Mouse (Mus musculus) MEL (cell line): Measurements from ENCODE around the gene Rsrp1. TPM values are rescaled to one million over a fixed set of nuclear protein-coding genes. Genes with fewer than 3 reads are reported as not detected.

Source experiments
- DNase-seq: peaks from one replicate; pipeline ENCODE4 v3.0.0; 2011; ENCODE audit warnings: low read depth, low spot score
- H3K27ac ChIP-seq: 2 replicates; pipeline ENCODE4 v1.5.1; 2012; ENCODE audit warnings: low read depth, mild to moderate bottlenecking, control low read depth, low read length, moderate library complexity; ENCODE audit not compliant: control insufficient read depth
- H3K27me3 ChIP-seq, 2 experiments: fragments of 150-350 bp in 1 of 2; sonication (generic) in 1 of 2; 2 replicates each; pipeline ENCODE4 v1.6.1; 2012; ENCODE audit warnings: low read length in 2 of 2, mild to moderate bottlenecking in 2 of 2, improper control_type of control experiment in 1 of 2, moderate library complexity in 1 of 2; ENCODE audit not compliant: insufficient read depth in 2 of 2, control insufficient read depth in 1 of 2
- H3K36me3 ChIP-seq, 2 experiments: 2 replicates each; pipeline ENCODE4 v1.6.1; 2012 to 2014; ENCODE audit warnings: low read length in 2 of 2, improper control_type of control experiment in 1 of 2, inconsistent platforms in 1 of 2, mild to moderate bottlenecking in 1 of 2; ENCODE audit not compliant: insufficient read depth in 2 of 2, control insufficient read depth in 1 of 2
- H3K4me1 ChIP-seq, 2 experiments: fragments of 150-350 bp in 1 of 2; sonication (generic) in 1 of 2; 2 replicates each; pipeline ENCODE4 v1.6.1; 2012; ENCODE audit warnings: low read length in 2 of 2, improper control_type of control experiment in 1 of 2, mild to moderate bottlenecking in 1 of 2; ENCODE audit not compliant: insufficient read depth in 2 of 2, control insufficient read depth in 1 of 2
- H3K4me3 ChIP-seq, 2 experiments: fragments of 150-350 bp in 1 of 2; sonication (generic) in 1 of 2; 2 replicates each; pipeline ENCODE4 v1.5.1; 2012; ENCODE audit warnings: low read depth in 2 of 2, low read length in 2 of 2, mild to moderate bottlenecking in 2 of 2, moderate library complexity in 2 of 2, control low read depth in 1 of 2, improper control_type of control experiment in 1 of 2; ENCODE audit not compliant: control insufficient read depth in 1 of 2, insufficient read depth in 1 of 2
- H3K79me2 ChIP-seq: 2 replicates; pipeline ENCODE4 v1.6.1; 2012; ENCODE audit warnings: mild to moderate bottlenecking, low read length, moderate library complexity; ENCODE audit not compliant: control insufficient read depth, poor library complexity, insufficient read depth
- H3K9ac ChIP-seq: 2 replicates; pipeline ENCODE4 v1.6.1; 2012; ENCODE audit warnings: low read depth, mild to moderate bottlenecking, control low read depth, low read length, moderate library complexity; ENCODE audit not compliant: control insufficient read depth, poor library complexity, severe bottlenecking
- H3K9me3 ChIP-seq: fragments of 150-350 bp; sonication (generic); replicated peaks from 2 replicates; pipeline ENCODE4 v1.6.1; 2012; ENCODE audit warnings: mild to moderate bottlenecking, low read length, improper control_type of control experiment, moderate library complexity; ENCODE audit not compliant: insufficient read depth
- CHD2 ChIP-seq: IDR thresholded peaks from 2 replicates; pipeline ENCODE4 v1.6.1; 2011; ENCODE audit warnings: low read length, improper control_type of control experiment
- E2F4 ChIP-seq: IDR thresholded peaks from 2 replicates; pipeline ENCODE4 v1.6.1; 2011; ENCODE audit warnings: low read depth, low read length, improper control_type of control experiment, borderline replicate concordance
- ELF1 ChIP-seq: IDR thresholded peaks from 2 replicates; pipeline ENCODE4 v1.6.1; 2014; ENCODE audit warnings: low read depth, mild to moderate bottlenecking, inconsistent platforms, low read length, improper control_type of control experiment, moderate library complexity
- GABPA ChIP-seq: IDR thresholded peaks from 2 replicates; pipeline ENCODE4 v1.6.1; 2012; ENCODE audit warnings: low read depth, mild to moderate bottlenecking, inconsistent platforms, low read length, improper control_type of control experiment, moderate library complexity
- GATA1 ChIP-seq: IDR thresholded peaks from 2 replicates; pipeline ENCODE4 v1.6.1; 2011; ENCODE audit warnings: low read depth, low read length, improper control_type of control experiment
- HCFC1 ChIP-seq: IDR thresholded peaks from 2 replicates; pipeline ENCODE4 v1.6.1; 2012; ENCODE audit warnings: low read depth, mild to moderate bottlenecking, inconsistent platforms, low read length, improper control_type of control experiment, moderate library complexity
- JUND ChIP-seq: IDR thresholded peaks from 2 replicates; pipeline ENCODE4 v1.6.1; 2011; ENCODE audit warnings: low read depth, mild to moderate bottlenecking, improper control_type of control experiment, low read length
- MAFK ChIP-seq: IDR thresholded peaks from 2 replicates; pipeline ENCODE4 v1.6.1; 2011; ENCODE audit warnings: low read depth, mild to moderate bottlenecking, low read length, improper control_type of control experiment, borderline replicate concordance
- MAZ ChIP-seq: IDR thresholded peaks from 2 replicates; pipeline ENCODE4 v1.6.1; 2012; ENCODE audit warnings: low read depth, mild to moderate bottlenecking, inconsistent platforms, low read length, improper control_type of control experiment
- MXI1 ChIP-seq: IDR thresholded peaks from 2 replicates; pipeline ENCODE4 v1.6.1; 2011; ENCODE audit warnings: mild to moderate bottlenecking, low read depth, low read length, improper control_type of control experiment
- NELFE ChIP-seq: IDR thresholded peaks from 2 replicates; pipeline ENCODE4 v1.6.1; 2011; ENCODE audit warnings: low read depth, low read length, improper control_type of control experiment
- NRF1 ChIP-seq: IDR thresholded peaks from 2 replicates; pipeline ENCODE4 v1.6.1; 2014; ENCODE audit warnings: low read depth, mild to moderate bottlenecking, inconsistent platforms, low read length, improper control_type of control experiment, moderate library complexity; ENCODE audit not compliant: poor library complexity, insufficient read depth, severe bottlenecking
- POLR2AphosphoS2 ChIP-seq: IDR thresholded peaks from 2 replicates; pipeline ENCODE4 v1.6.1; 2011; ENCODE audit warnings: low read length, improper control_type of control experiment
- POLR2AphosphoS5 ChIP-seq: IDR thresholded peaks from 2 replicates; pipeline ENCODE4 v1.6.1; 2012; ENCODE audit warnings: low read depth, borderline replicate concordance, mild to moderate bottlenecking, inconsistent platforms, low read length, moderate library complexity, mixed read lengths
- SIN3A ChIP-seq: IDR thresholded peaks from 2 replicates; pipeline ENCODE4 v1.6.1; 2012; ENCODE audit warnings: low read length, improper control_type of control experiment, inconsistent platforms
- TAL1 ChIP-seq: IDR thresholded peaks from 2 replicates; pipeline ENCODE4 v1.6.1; 2012; ENCODE audit warnings: mild to moderate bottlenecking, inconsistent platforms, low read length, moderate library complexity, mixed read lengths
- TCF12 ChIP-seq: IDR thresholded peaks from 2 replicates; pipeline ENCODE4 v1.6.1; 2014; ENCODE audit warnings: low read depth, mild to moderate bottlenecking, inconsistent platforms, low read length, improper control_type of control experiment, moderate library complexity
- UBTF ChIP-seq: IDR thresholded peaks from 2 replicates; pipeline ENCODE4 v1.6.1; 2012; ENCODE audit warnings: low read depth, mild to moderate bottlenecking, inconsistent platforms, low read length, improper control_type of control experiment, moderate library complexity, borderline replicate concordance; ENCODE audit not compliant: insufficient read depth
- USF1 ChIP-seq: IDR thresholded peaks from 2 replicates; pipeline ENCODE4 v1.6.1; 2014; ENCODE audit warnings: low read depth, mild to moderate bottlenecking, inconsistent platforms, low read length, improper control_type of control experiment, moderate library complexity
- USF2 ChIP-seq, 2 experiments: IDR thresholded peaks; 2 replicates each; pipeline ENCODE4 v1.6.1; 2011 to 2012; ENCODE audit warnings: improper control_type of control experiment in 2 of 2, low read length in 2 of 2, borderline replicate concordance in 1 of 2, inconsistent platforms in 1 of 2, low read depth in 1 of 2, mild to moderate bottlenecking in 1 of 2; ENCODE audit not compliant: insufficient read depth in 1 of 2
- ZC3H11A ChIP-seq: IDR thresholded peaks from 2 replicates; pipeline ENCODE4 v1.6.1; 2012; ENCODE audit warnings: low read depth, mild to moderate bottlenecking, inconsistent platforms, low read length, improper control_type of control experiment
- ZKSCAN1 ChIP-seq: IDR thresholded peaks from 2 replicates; pipeline ENCODE4 v1.6.1; 2012; ENCODE audit warnings: low read depth, mild to moderate bottlenecking, inconsistent platforms, low read length, improper control_type of control experiment, moderate library complexity
- ZNF384 ChIP-seq: IDR thresholded peaks from 2 replicates; pipeline ENCODE4 v1.6.1; 2012; ENCODE audit warnings: low read depth, mild to moderate bottlenecking, inconsistent platforms, low read length, improper control_type of control experiment
- polyA plus RNA-seq, 2 experiments: library from polyadenylated mRNA; stranded (reverse) in 1 of 2; unstranded in 1 of 2; fragments of >175 nt in 1 of 2; fragments of >200 nt in 1 of 2; gene quantifications; 2 replicates each; pipeline versions ENCODE4 v1.2.1 to v1.2.4; 2012; ENCODE audit warnings: low replicate concordance in 2 of 2, low read depth in 1 of 2; ENCODE audit not compliant: insufficient read length in 2 of 2, insufficient read depth in 1 of 2, missing spikeins in 1 of 2
- total RNA-seq: library from RNA; depleted of rRNA; stranded (reverse); fragments of 300-350 nt; gene quantifications from 2 replicates; pipeline ENCODE4 v1.2.3, GENCODE M21; 2012

The Rsrp1 gene
- total and polyA plus RNA-seq, 3 experiments = 59.5 to 110 TPM; not detected in 1

DNA sequence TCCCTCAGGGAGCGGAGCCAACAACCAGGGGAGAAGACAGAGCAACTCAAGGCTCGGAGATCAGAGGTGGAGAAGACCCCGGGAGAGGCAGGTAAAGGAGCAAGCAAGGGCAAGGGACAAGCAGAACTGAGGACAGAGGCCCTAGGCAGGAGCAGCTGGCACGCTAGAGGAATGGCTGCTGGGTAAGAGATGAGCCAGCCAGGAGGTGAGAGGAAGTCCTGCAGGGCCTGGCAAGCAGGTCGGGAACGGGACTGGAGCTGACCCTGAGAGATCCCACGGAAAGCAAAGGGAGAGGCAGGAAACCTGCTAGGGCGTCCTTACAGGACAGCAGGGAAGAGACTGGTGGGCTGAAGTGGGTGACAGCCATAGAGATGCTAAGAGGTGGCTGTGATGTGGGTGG is 22.3 kb upstream of the Rsrp1 start:
- Histone ChIP-seq H3K9ac (no peak overlapping the region), H3K36me3 (peaks cover 0 to 12% of the 10 kb centered on the region in 2 experiments; a peak in 2 of 4 replicates), H3K27me3 (no peaks in the 10 kb centered on the region), H3K4me3 (no peak overlapping the region), H3K79me2 (no peaks in the 10 kb centered on the region), H3K27ac (no peak overlapping the region), H3K4me1 (no peaks in the 10 kb centered on the region), H3K9me3 (no peaks in the 10 kb centered on the region)
- no peak for TF ChIP-seq CHD2
- TF ChIP-seq GATA1 = no peak
- no peak for TF ChIP-seq ELF1
- TF ChIP-seq UBTF = no peak
- TF ChIP-seq ZNF384 = no peak
- no peak for TF ChIP-seq POLR2AphosphoS2
- no peak for TF ChIP-seq GABPA
- no peak for TF ChIP-seq POLR2AphosphoS5
- TF ChIP-seq TAL1 = no peak
- TF ChIP-seq MAFK = no peak
- TF ChIP-seq E2F4 = no peak
- no peak for TF ChIP-seq SIN3A
- TF ChIP-seq USF2 (IDR thresholded peaks at IDR 0.05; ENCODE audit: borderline replicate concordance in 1 of 2, insufficient read depth in 1 of 2, low read depth in 1 of 2, low read length in 2 of 2) = no peak
- no peak for DNase-seq

DNA sequence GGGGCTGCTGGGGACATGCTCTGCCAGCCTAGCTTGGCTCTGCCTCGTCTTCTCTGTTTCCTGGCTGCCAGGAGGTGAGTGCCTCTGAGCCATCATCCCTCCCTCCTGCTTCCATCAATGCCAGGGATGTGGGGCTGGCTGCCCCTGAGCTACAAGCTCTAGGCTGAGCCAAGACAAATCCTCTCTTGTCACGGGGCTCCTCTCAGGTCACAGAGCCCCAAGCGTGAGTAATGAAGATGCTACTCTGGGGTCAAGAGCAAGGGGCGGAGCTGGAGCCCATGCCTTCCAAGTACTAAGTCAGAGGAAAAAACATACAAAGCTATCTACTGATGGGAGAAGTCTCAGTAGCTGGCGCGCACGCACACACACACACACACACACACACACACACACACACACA is 20.3 kb upstream of the Rsrp1 start:
- Histone ChIP-seq H3K27me3 (no peaks in the 10 kb centered on the region), H3K79me2 (no peaks in the 10 kb centered on the region), H3K4me3 (no peak overlapping the region), H3K36me3 (peaks cover 0 to 13% of the 10 kb centered on the region in 2 experiments; a peak in 2 of 4 replicates), H3K9ac (no peak overlapping the region), H3K4me1 (no peaks in the 10 kb centered on the region), H3K27ac (no peak overlapping the region), H3K9me3 (no peaks in the 10 kb centered on the region)
- TF ChIP-seq MAZ (no peak), HCFC1 (no peak), NRF1 (no peak), POLR2AphosphoS2 (no peak), ELF1 (no peak), UBTF (no peak), GABPA (no peak), JUND (no peak), ZC3H11A (no peak), ZNF384 (no peak), TCF12 (no peak), ZKSCAN1 (no peak), NELFE (no peak), E2F4 (no peak), MXI1 (no peak), USF1 (no peak)
- no peak for DNase-seq
